Mouse (Mus musculus) frontal cortex, adult 2 months (tissue): ENCODE data around the gene Gm20903. TPM values are rescaled to one million over a fixed set of nuclear protein-coding genes. Genes with fewer than 3 reads are reported as not detected.
"Not testable (repeated sequence)": the region's sequence is repeated elsewhere in the genome, so short reads cannot be mapped to it uniquely, and the experiment has no call there.

Experiments used
- DNase-seq, 2 experiments: peaks; one replicate each; pipeline ENCODE4 v3.0.0; 2022; ENCODE audit warnings: low spot score in 1 of 2; ENCODE audit errors: extremely low spot score in 1 of 2
- polyA plus RNA-seq: library from polyadenylated mRNA; depleted of rRNA; stranded (reverse); fragments of >200 nt; gene quantifications from 2 replicates; pipeline ENCODE4 v1.2.3, GENCODE M21; 2012; rRNA removed

Gene Gm20903
- polyA plus RNA-seq, result not detected in 2 replicates

DNA sequence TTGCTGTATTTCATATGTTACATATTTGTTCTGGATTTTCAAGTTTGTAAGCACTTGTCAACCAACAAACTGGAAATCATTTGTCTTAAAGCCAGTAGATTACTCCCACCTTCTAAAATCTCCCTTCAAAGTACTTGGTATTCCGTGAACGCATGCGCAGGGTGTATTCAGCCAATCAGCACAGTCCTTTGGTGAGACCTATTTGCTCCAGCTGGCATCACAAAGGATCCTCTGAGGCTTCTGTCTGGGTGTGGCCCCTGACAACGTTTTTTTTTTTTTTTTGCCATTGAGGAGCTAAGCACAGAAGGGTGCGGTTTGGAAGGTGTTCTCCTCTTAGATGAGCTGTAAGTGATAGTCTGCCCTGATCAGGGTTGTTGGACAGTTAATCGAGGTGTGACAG is at the start of gene Gm20903:
Gene Gm20903, plus strand, starts transcription at position 301 of the 400 bp plus-strand sequence.
- not testable (repeated sequence) for DNase-seq
